Mouse (Mus musculus): ENCODE data around the gene Sqstm1.

GRCm38 (mm10) chr11:50159347-50159746, 51.3 kb downstream of the Sqstm1 start:
- TF ChIP-seq CTCF (IDR thresholded peaks at IDR 0.05; ENCODE audit: extremely low read depth, insufficient read depth, insufficient read length, insufficient replicate concordance), result no peak
- no peak for TF ChIP-seq POLR2A (IDR thresholded peaks at IDR 0.05; ENCODE audit: low read depth, low read length)

All from spleen, adult 2 months (tissue).